11 mouse cellular contexts compared by ENCODE assay signal in the genomic region with DNA sequence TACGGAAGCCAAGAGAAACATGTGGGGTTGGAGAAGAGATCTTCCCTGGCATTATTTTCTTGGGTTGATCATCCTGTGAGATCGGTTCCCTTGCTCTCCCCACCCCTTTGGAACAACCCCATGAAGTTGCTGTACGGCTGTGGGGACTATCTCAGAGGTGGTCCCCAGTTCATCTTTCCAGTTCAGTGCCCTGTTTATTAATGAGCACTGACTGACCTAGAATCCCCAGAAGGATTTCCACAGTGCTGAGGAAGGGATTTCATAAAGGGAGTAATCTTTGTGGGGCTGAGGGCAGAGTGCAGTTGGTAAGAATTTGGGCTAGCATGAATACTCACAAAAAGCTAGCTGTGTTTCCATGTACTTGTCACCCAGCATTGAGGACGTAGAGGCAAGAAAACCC.
"Had no signal": no experiment of that assay in that cellular context is flagged by ENCODE, and none has a peak within 500 bp of the region (broad histone marks: within the 10 kb centered on the region; RNA-seq: fewer than 3 reads in every experiment).

No protein-coding gene starts in this region.

- H3K27me3 ChIP-seq: limb, embryonic 15.5 days; midbrain, embryonic 12.5 days had no signal

- DNase-seq: layer of hippocampus, adult 9-11 months; layer of hippocampus, postnatal 36 days; lung, adult 18-20 months; right cerebral cortex, postnatal 4 days; spleen, adult 18-20 months; thymus, adult 2 months; thymus, postnatal 25 days had no signal

- H3K36me3 ChIP-seq: limb, embryonic 15.5 days; midbrain, embryonic 12.5 days had no signal

- ATAC-seq: intestine, embryonic 16.5 days had no signal

- H3K9me3 ChIP-seq: limb, embryonic 15.5 days; midbrain, embryonic 12.5 days had no signal

- H3K4me1 ChIP-seq: midbrain, embryonic 12.5 days had no signal

- H3K9ac ChIP-seq: hindbrain, embryonic 14.5 days; limb, embryonic 15.5 days; midbrain, embryonic 12.5 days had no signal

- H3K27ac ChIP-seq: hindbrain, embryonic 14.5 days; limb, embryonic 15.5 days; midbrain, embryonic 12.5 days had no signal

- H3K4me2 ChIP-seq: hindbrain, embryonic 14.5 days; limb, embryonic 15.5 days; midbrain, embryonic 12.5 days had no signal

- H3K4me3 ChIP-seq: limb, embryonic 15.5 days; midbrain, embryonic 12.5 days had no signal
